In the genomic region with DNA sequence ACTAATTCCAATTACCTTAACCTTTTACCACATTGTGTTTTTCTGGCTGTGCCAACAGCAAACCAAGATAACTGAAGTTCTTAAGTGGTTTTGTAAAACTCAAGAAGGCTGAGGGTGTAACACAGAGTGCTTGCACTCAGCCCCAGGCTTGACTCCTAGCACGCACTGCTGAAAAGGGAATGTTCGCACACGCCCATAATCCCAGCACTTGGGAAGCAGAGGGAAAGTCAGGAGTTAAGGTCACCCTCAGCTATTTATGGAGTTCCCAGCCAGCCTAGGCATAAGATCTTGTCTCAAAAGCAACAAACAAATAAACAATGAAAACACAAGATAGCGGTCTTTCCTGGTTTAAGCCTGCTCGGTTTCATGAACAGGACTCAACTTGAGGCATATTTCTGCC, we compare ENCODE assay signal across 20 mouse cellular contexts.
DNase-seq lines count a peak whose midpoint lies in the region; ATAC-seq and TF ChIP-seq lines count a peak whose summit lies in the region.
"Had no signal": no experiment of that assay in that cellular context is flagged by ENCODE, and none has a peak within 500 bp of the region (broad histone marks: within the 10 kb centered on the region; RNA-seq: fewer than 3 reads in every experiment).

No protein-coding gene starts in this region.

- H3K9me3 ChIP-seq in heart, embryonic 13.5 days: no peaks in the 10 kb centered on the region
- H3K9me3 ChIP-seq in heart, embryonic 12.5 days (replicated peaks): no peaks in the 10 kb centered on the region
- no peaks in the 10 kb centered on the region for H3K9me3 ChIP-seq in lung, postnatal 0 days (ENCODE audit: low read length)
- H3K9me3 ChIP-seq: embryonic facial prominence, embryonic 12.5 days; forebrain, embryonic 15.5 days; hindbrain, embryonic 13.5 days had no signal

- peak; percentile 10 for DNase-seq in lung, postnatal 0 days (ENCODE audit: low spot score)
- no peak for DNase-seq in lung, postnatal 4 days
- DNase-seq in NIH3T3 (ENCODE audit: low read depth): peak; percentile 14
- no peak for DNase-seq in urinary bladder, postnatal 36 days (ENCODE audit: low spot score in 2 of 2)
- DNase-seq in thymus, adult 18-20 months: no peak
- DNase-seq: adrenal gland, adult 8-10 months; adrenal gland, postnatal 36 days; cerebellum, adult 2 months; cerebellum, postnatal 25 days; gastrocnemius, postnatal 10 days; heart, postnatal 10 days; kidney, adult 11 months; kidney, adult 9 months had no signal

- no peak for ATAC-seq in heart, embryonic 13.5 days (ENCODE audit: extremely low read depth, insufficient number of reproducible peaks, low FRiP score, low TSS enrichment)
- ATAC-seq in heart, embryonic 12.5 days (ENCODE audit: insufficient number of reproducible peaks, low FRiP score): no peak
- ATAC-seq in lung, postnatal 0 days: no peak
- ATAC-seq: forebrain, embryonic 15.5 days; hindbrain, postnatal 0 days; Patski had no signal

- peak overlapping the region; percentile 46; the same call in 1 of the 2 replicates for H3K27ac ChIP-seq in heart, embryonic 13.5 days (replicated peaks)
- no peak overlapping the region for H3K27ac ChIP-seq in heart, embryonic 12.5 days (ENCODE audit: poor library complexity, severe bottlenecking)
- H3K27ac ChIP-seq in lung, postnatal 0 days (ENCODE audit: low read length): no peak overlapping the region
- H3K27ac ChIP-seq: embryonic facial prominence, embryonic 12.5 days; forebrain, embryonic 15.5 days; hindbrain, embryonic 13.5 days; hindbrain, postnatal 0 days had no signal

- peaks cover 52% of the 10 kb centered on the region for H3K4me1 ChIP-seq in heart, embryonic 13.5 days
- peaks cover 35% of the 10 kb centered on the region for H3K4me1 ChIP-seq in heart, embryonic 12.5 days (replicated peaks)
- H3K4me1 ChIP-seq in lung, postnatal 0 days (ENCODE audit: insufficient read depth, low read depth, low read length): no peaks in the 10 kb centered on the region
- H3K4me1 ChIP-seq: embryonic facial prominence, embryonic 12.5 days; forebrain, embryonic 15.5 days; hindbrain, embryonic 13.5 days had no signal

- TF ChIP-seq EP300 in lung, postnatal 0 days (IDR thresholded peaks at IDR 0.05): no peak

- H3K9ac ChIP-seq in heart, embryonic 13.5 days: no peak overlapping the region
- no peak overlapping the region for H3K9ac ChIP-seq in heart, embryonic 12.5 days
- H3K9ac ChIP-seq in lung, postnatal 0 days (replicated peaks; ENCODE audit: low read depth): no peak overlapping the region
- H3K9ac ChIP-seq: embryonic facial prominence, embryonic 12.5 days; forebrain, embryonic 15.5 days; hindbrain, embryonic 13.5 days had no signal

- no peak overlapping the region for H3K4me3 ChIP-seq in heart, embryonic 13.5 days
- no peak overlapping the region for H3K4me3 ChIP-seq in heart, embryonic 12.5 days
- no peak overlapping the region for H3K4me3 ChIP-seq in lung, postnatal 0 days (ENCODE audit: low read depth, low read length)
- H3K4me3 ChIP-seq: embryonic facial prominence, embryonic 12.5 days; forebrain, embryonic 15.5 days; hindbrain, embryonic 13.5 days had no signal

- H3K4me2 ChIP-seq in heart, embryonic 13.5 days: no peak overlapping the region
- H3K4me2 ChIP-seq in heart, embryonic 12.5 days: no peak overlapping the region
- no peak overlapping the region for H3K4me2 ChIP-seq in lung, postnatal 0 days (replicated peaks; ENCODE audit: low read depth, low read length)
- H3K4me2 ChIP-seq: embryonic facial prominence, embryonic 12.5 days; forebrain, embryonic 15.5 days; hindbrain, embryonic 13.5 days had no signal

- 69% methylated on average over 5 of the region's 5 CpGs for WGBS in heart, embryonic 13.5 days
- WGBS in heart, embryonic 12.5 days: 80% methylated on average over 5 of the region's 5 CpGs
- WGBS in lung, postnatal 0 days: 80% methylated on average over 5 of the region's 5 CpGs

- TF ChIP-seq CTCF in lung, postnatal 0 days (IDR thresholded peaks at IDR 0.05): no peak

- no peaks in the 10 kb centered on the region for H3K27me3 ChIP-seq in heart, embryonic 13.5 days (replicated peaks)
- H3K27me3 ChIP-seq in heart, embryonic 12.5 days (replicated peaks): no peaks in the 10 kb centered on the region
- H3K27me3 ChIP-seq in lung, postnatal 0 days (replicated peaks; ENCODE audit: insufficient read depth, low read length): no peaks in the 10 kb centered on the region
- H3K27me3 ChIP-seq: embryonic facial prominence, embryonic 12.5 days; forebrain, embryonic 15.5 days; hindbrain, embryonic 13.5 days; Patski had no signal

- no peaks in the 10 kb centered on the region for H3K36me3 ChIP-seq in heart, embryonic 13.5 days
- no peaks in the 10 kb centered on the region for H3K36me3 ChIP-seq in heart, embryonic 12.5 days
- H3K36me3 ChIP-seq in lung, postnatal 0 days (ENCODE audit: insufficient read depth, low read length): no peaks in the 10 kb centered on the region
- H3K36me3 ChIP-seq: embryonic facial prominence, embryonic 12.5 days; forebrain, embryonic 15.5 days; hindbrain, embryonic 13.5 days had no signal

Comparison
In these comparisons a context has a peak if more than half of its experiments do, and no peak if none do; other contexts are left out.
1. DNase-seq: peak in lung, postnatal 0 days (single experiment) and NIH3T3 (single experiment); none in lung, postnatal 4 days (0 of 2), urinary bladder, postnatal 36 days (0 of 2) and thymus, adult 18-20 months (0 of 2).